Comparison of ENCODE assay signal across 9 mouse cellular contexts in genomic region chr10:10557085-10557484, GRCm38 (mm10). TPM values are rescaled to one million over a fixed set of nuclear protein-coding genes. Genes with fewer than 3 reads are reported as not detected.
DNase-seq lines count a peak whose midpoint lies in the region; ATAC-seq and TF ChIP-seq lines count a peak whose summit lies in the region.
"Had no signal": no experiment of that assay in that cellular context is flagged by ENCODE, and none has a peak within 500 bp of the region (broad histone marks: within the 10 kb centered on the region; RNA-seq: fewer than 3 reads in every experiment).

No protein-coding gene starts in this region.

- H3K9me3 ChIP-seq in intestine, embryonic 16.5 days (ENCODE audit: control insufficient read depth, low read length) = no peaks in the 10 kb centered on the region
- no peaks in the 10 kb centered on the region for H3K9me3 ChIP-seq in liver, postnatal 0 days (ENCODE audit: low read length)
- H3K9me3 ChIP-seq in neural tube, embryonic 15.5 days (replicated peaks) = no peaks in the 10 kb centered on the region
- H3K9me3 ChIP-seq: G1E had no signal

- 3% methylated on average over 8 of the region's 8 CpGs for WGBS in intestine, embryonic 16.5 days
- WGBS in liver, postnatal 0 days (ENCODE audit: insufficient replicate concordance) = 7% methylated on average over 8 of the region's 8 CpGs
- 14% methylated on average over 8 of the region's 8 CpGs for WGBS in neural tube, embryonic 15.5 days

- H3K9ac ChIP-seq in intestine, embryonic 16.5 days (ENCODE audit: low read depth, low read length) = peak overlapping the region; percentile 78; the same call in 1 of the 2 replicates
- peak overlapping the region; percentile 69 for H3K9ac ChIP-seq in liver, postnatal 0 days (replicated peaks)
- no peak overlapping the region for H3K9ac ChIP-seq in neural tube, embryonic 15.5 days (replicated peaks)

- H3K4me1 ChIP-seq in intestine, embryonic 16.5 days (ENCODE audit: control insufficient read depth, insufficient read depth, low read length) = no peaks in the 10 kb centered on the region
- H3K4me1 ChIP-seq in liver, postnatal 0 days (ENCODE audit: insufficient read depth) = no peaks in the 10 kb centered on the region
- H3K4me1 ChIP-seq in neural tube, embryonic 15.5 days = peaks cover 12% of the 10 kb centered on the region; the same call in 1 of the 2 replicates

- no peaks in the 10 kb centered on the region for H3K27me3 ChIP-seq in intestine, embryonic 16.5 days (replicated peaks; ENCODE audit: control insufficient read depth, insufficient read depth, low read length)
- H3K27me3 ChIP-seq in liver, postnatal 0 days (ENCODE audit: insufficient read depth, low read length) = no peaks in the 10 kb centered on the region
- no peaks in the 10 kb centered on the region for H3K27me3 ChIP-seq in neural tube, embryonic 15.5 days (replicated peaks)

- intact Hi-C loops in left cerebral cortex, adult 2 months (cut with DNase I) = loop anchor here (5.0 to 10.0 kb wide), 4 partner anchors 200 to 732 kb away; partner anchors contain the start of gene Grm1

- no peak overlapping the region for H3K27ac ChIP-seq in left cerebral cortex, adult 2 months
- H3K27ac ChIP-seq in intestine, embryonic 16.5 days (ENCODE audit: low read length) = peak overlapping the region; percentile 57; the same call in 1 of the 2 replicates
- peak overlapping the region; percentile 59; the same call in 1 of the 2 replicates for H3K27ac ChIP-seq in liver, postnatal 0 days (ENCODE audit: low read depth)
- H3K27ac ChIP-seq in neural tube, embryonic 15.5 days (replicated peaks) = no peak overlapping the region

- peak overlapping the region; percentile 91 for H3K4me2 ChIP-seq in intestine, embryonic 16.5 days (ENCODE audit: low read depth, low read length)
- peak overlapping the region; percentile 92 for H3K4me2 ChIP-seq in liver, postnatal 0 days (ENCODE audit: low read depth, low read length)
- H3K4me2 ChIP-seq in neural tube, embryonic 15.5 days = peak overlapping the region; percentile 96

- H3K4me3 ChIP-seq in left cerebral cortex, adult 2 months = peak overlapping the region; percentile 71
- peak overlapping the region; percentile 75 for H3K4me3 ChIP-seq in intestine, embryonic 16.5 days (ENCODE audit: low read length)
- H3K4me3 ChIP-seq in liver, postnatal 0 days (ENCODE audit: low read depth, low read length) = peak overlapping the region; percentile 51
- peak overlapping the region; percentile 59 for H3K4me3 ChIP-seq in neural tube, embryonic 15.5 days (replicated peaks)

- no peak for TF ChIP-seq CTCF in left cerebral cortex, adult 2 months (IDR thresholded peaks at IDR 0.05)
- no peak for TF ChIP-seq CTCF in liver, postnatal 0 days (IDR thresholded peaks at IDR 0.05; ENCODE audit: low read depth)

- ATAC-seq in granulocyte monocyte progenitor cell, adult 5-6 weeks (replicated peaks; ENCODE audit: poor library complexity, severe bottlenecking) = peak; percentile 37
- ATAC-seq in intestine, embryonic 16.5 days = peak; percentile 47
- ATAC-seq in liver, postnatal 0 days = no peak
- peak; percentile 46; the same call in 1 of the 2 replicates for ATAC-seq in neural tube, embryonic 15.5 days (ENCODE audit: low FRiP score)

- H3K36me3 ChIP-seq in intestine, embryonic 16.5 days (ENCODE audit: control insufficient read depth, insufficient read depth, low read length) = no peaks in the 10 kb centered on the region
- no peaks in the 10 kb centered on the region for H3K36me3 ChIP-seq in liver, postnatal 0 days (replicated peaks; ENCODE audit: insufficient read depth, low read length)
- H3K36me3 ChIP-seq in neural tube, embryonic 15.5 days = no peaks in the 10 kb centered on the region
- H3K36me3 ChIP-seq: G1E had no signal

- no peak for DNase-seq in left cerebral cortex, adult 2 months (ENCODE audit: extremely low spot score in 1 of 2, low spot score in 2 of 2)
- no peak for DNase-seq in left cerebral cortex, adult 9 months (ENCODE audit: low spot score in 2 of 2)
- peak; percentile 12 for DNase-seq in cerebellum, adult 9-11 months
- peak; percentile 47 for DNase-seq in liver, postnatal 0 days
- no peak for DNase-seq in layer of hippocampus, adult 8-10 months (ENCODE audit: low spot score in 2 of 2)

- TF ChIP-seq EP300 in liver, postnatal 0 days (IDR thresholded peaks at IDR 0.05; ENCODE audit: low read depth) = no peak

RNA-seq across cellular contexts. Expression of gene Rab32, which starts 1.0 kb away (rescaled TPM):
- total RNA-seq in left cerebral cortex, adult 2 months (2021) = 1 to 10 TPM; 1.6 to 2.2 TPM
- 83.8 and 99.7 TPM in 2 replicates for total RNA-seq in granulocyte monocyte progenitor cell, adult 5-6 weeks (2014; fragmentation: Nextera tagmentation)
- total RNA-seq in granulocyte monocyte progenitor cell, adult 5-6 weeks (2017) = 58.0 and 67.1 TPM in 2 replicates
- 22.8 and 23.4 TPM in 2 replicates for polyA plus RNA-seq in intestine, embryonic 16.5 days (2015; fragmentation: Nextera tagmentation; extraction: Ambion mirVana)
- 23.6 and 25.3 TPM in 2 replicates for polyA plus RNA-seq in liver, postnatal 0 days (2015; fragmentation: Nextera tagmentation; extraction: Ambion mirVana)
- 4.5 and 8.3 TPM in 2 replicates for polyA plus RNA-seq in neural tube, embryonic 15.5 days (2015; fragmentation: Nextera tagmentation; extraction: Ambion mirVana)
- total RNA-seq in layer of hippocampus, adult 8-10 months (2022) = 1 to 10 TPM; 3.7 to 5.2 (median 4.5) TPM
- polyA plus RNA-seq: G1E had no signal

Comparison
In these comparisons a context has a peak if more than half of its experiments do, and no peak if none do; other contexts are left out.
1. DNase-seq: peak in cerebellum, adult 9-11 months (single experiment) and liver, postnatal 0 days (single experiment); none in left cerebral cortex, adult 2 months (0 of 2), left cerebral cortex, adult 9 months (0 of 2) and layer of hippocampus, adult 8-10 months (0 of 2).
2. H3K27ac ChIP-seq: peak in intestine, embryonic 16.5 days (single experiment) and liver, postnatal 0 days (single experiment); none in left cerebral cortex, adult 2 months (single experiment) and neural tube, embryonic 15.5 days (single experiment).
3. RNA of gene Rab32, which starts 1.0 kb away (total RNA-seq): 58.0 to 99.7 TPM in granulocyte monocyte progenitor cell, adult 5-6 weeks; 3.7 to 5.2 TPM in layer of hippocampus, adult 8-10 months and 1.6 to 2.2 TPM in left cerebral cortex, adult 2 months; every median in the first group is over 4 times any median in the second.
4. Peak in every context shown above with its lines, with median percentiles within 50 percentile points of each other: H3K4me3 ChIP-seq and H3K4me2 ChIP-seq.